Mouse (Mus musculus): Measurements from ENCODE around the gene Imp3. TPM values are rescaled to one million over a fixed set of nuclear protein-coding genes. Genes with fewer than 3 reads are reported as not detected.
A peak's percentile ranks its signal among the peaks of the same experiment; 100 is the strongest.

Imp3 gene
- polyA plus RNA-seq, 1 experiment from 2014 or later = 69.6 TPM

DNA sequence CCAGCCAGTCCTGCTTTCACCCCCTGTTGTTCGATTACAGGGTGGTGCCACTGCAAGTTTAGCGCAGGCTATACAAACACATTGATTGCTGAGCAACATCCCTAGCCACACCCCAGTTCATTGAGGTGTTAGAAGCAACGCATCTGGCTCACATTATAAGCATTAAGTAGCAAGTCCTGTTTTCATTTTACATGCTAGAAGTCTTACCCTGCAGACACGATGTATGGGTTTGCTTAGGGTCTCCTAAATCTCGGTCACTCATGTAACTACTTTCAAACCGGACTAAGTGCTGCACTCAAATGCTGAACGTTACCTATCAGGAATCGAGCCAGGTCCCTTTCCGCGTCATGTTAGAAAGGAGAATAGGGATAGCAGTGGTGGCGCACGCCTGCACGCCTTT lies 12.5 kb downstream of the Imp3 start:
- Histone ChIP-seq H3K27me3 (ENCODE audit: insufficient read depth, low read length) (no peaks in the 10 kb centered on the region), H3K4me1 (ENCODE audit: insufficient read depth) (peaks cover 7% of the 10 kb centered on the region; the same call in 1 of the 2 replicates), H3K4me3 (ENCODE audit: low read depth, low read length) (peak overlapping the region; percentile 59), H3K9me3 (ENCODE audit: low read depth, low read length) (no peaks in the 10 kb centered on the region), H3K36me3 (ENCODE audit: insufficient read depth) (no peaks in the 10 kb centered on the region), H3K27ac (ENCODE audit: low read depth) (no peak overlapping the region), H3K9ac (peak overlapping the region; percentile 45), H3K4me2 (peak overlapping the region; percentile 57)
- ATAC-seq (ENCODE audit: insufficient read depth) (no peak), DNase-seq (peak; percentile 26)
- WGBS = 20% methylated on average over 13 of the region's 13 CpGs
- no peak for TF ChIP-seq CTCF (IDR thresholded peaks at IDR 0.05; ENCODE audit: low read depth)

- H3K4me3 ChIP-seq (ENCODE audit: low read depth, low read length) = peak within 1 kb of the TSS; percentile 59
- H3K9me3 ChIP-seq (ENCODE audit: low read depth, low read length) = no peaks in the 10 kb centered on the region
- peak; percentile 100 for DNase-seq
- no peaks in the 10 kb centered on the region for H3K27me3 ChIP-seq (ENCODE audit: insufficient read depth, low read length)
- H3K27ac ChIP-seq (ENCODE audit: low read depth) = peak within 1 kb of the TSS; percentile 92
- peak within 1 kb of the TSS; percentile 84 for H3K4me2 ChIP-seq
- H3K4me1 ChIP-seq (ENCODE audit: insufficient read depth) = peaks cover 7% of the 10 kb centered on the region; the same call in 1 of the 2 replicates
- whole genome bisulfite sequencing = under 1% methylated on average over 50 of the region's 50 CpGs
- no peaks in the 10 kb centered on the region for H3K36me3 ChIP-seq (ENCODE audit: insufficient read depth)
- no peak for TF ChIP-seq CTCF (IDR thresholded peaks at IDR 0.05; ENCODE audit: low read depth)
- peak; percentile 100 for ATAC-seq (ENCODE audit: insufficient read depth)
- peak within 1 kb of the TSS; percentile 84 for H3K9ac ChIP-seq
Observed at GRCm38 (mm10) chr9:56950414-56951400, 13.4 kb downstream of the Imp3 start, which contains the start of gene Snupn. Gene Snupn (plus strand): TSS chr9:56950878.

DNA sequence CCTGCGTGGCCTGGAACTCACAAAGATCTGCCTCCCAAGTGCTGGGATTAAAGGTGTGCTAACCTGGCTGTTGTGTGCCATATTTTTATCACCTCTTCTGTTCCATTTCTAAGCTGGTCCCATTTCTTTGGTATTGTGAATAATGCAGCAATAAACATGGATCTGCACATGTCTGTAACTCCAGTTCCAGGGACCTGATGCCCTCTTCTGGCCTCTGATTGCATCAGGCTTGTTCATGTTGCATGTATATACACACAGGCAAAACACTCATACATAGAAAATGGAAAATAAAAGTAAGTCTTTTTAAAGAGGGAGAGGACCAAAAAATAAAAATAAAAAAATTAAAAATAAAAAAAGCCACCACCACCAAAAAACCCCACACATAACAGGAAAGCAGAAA lies 16.3 kb downstream of the Imp3 start:
- 92% methylated on average over 1 of the region's 1 CpGs for WGBS
- no peak for TF ChIP-seq CTCF (IDR thresholded peaks at IDR 0.05; ENCODE audit: low read depth)
- H3K9ac ChIP-seq = no peak overlapping the region
- no peak for DNase-seq
- ATAC-seq (ENCODE audit: insufficient read depth) = no peak
- H3K4me3 ChIP-seq (ENCODE audit: low read depth, low read length) = no peak overlapping the region
- no peaks in the 10 kb centered on the region for H3K9me3 ChIP-seq (ENCODE audit: low read depth, low read length)
- no peaks in the 10 kb centered on the region for H3K27me3 ChIP-seq (ENCODE audit: insufficient read depth, low read length)
- H3K4me2 ChIP-seq = no peak overlapping the region
- peaks cover 7% of the 10 kb centered on the region; the same call in 1 of the 2 replicates for H3K4me1 ChIP-seq (ENCODE audit: insufficient read depth)
- H3K27ac ChIP-seq (ENCODE audit: low read depth) = no peak overlapping the region
- no peaks in the 10 kb centered on the region for H3K36me3 ChIP-seq (ENCODE audit: insufficient read depth)

DNA sequence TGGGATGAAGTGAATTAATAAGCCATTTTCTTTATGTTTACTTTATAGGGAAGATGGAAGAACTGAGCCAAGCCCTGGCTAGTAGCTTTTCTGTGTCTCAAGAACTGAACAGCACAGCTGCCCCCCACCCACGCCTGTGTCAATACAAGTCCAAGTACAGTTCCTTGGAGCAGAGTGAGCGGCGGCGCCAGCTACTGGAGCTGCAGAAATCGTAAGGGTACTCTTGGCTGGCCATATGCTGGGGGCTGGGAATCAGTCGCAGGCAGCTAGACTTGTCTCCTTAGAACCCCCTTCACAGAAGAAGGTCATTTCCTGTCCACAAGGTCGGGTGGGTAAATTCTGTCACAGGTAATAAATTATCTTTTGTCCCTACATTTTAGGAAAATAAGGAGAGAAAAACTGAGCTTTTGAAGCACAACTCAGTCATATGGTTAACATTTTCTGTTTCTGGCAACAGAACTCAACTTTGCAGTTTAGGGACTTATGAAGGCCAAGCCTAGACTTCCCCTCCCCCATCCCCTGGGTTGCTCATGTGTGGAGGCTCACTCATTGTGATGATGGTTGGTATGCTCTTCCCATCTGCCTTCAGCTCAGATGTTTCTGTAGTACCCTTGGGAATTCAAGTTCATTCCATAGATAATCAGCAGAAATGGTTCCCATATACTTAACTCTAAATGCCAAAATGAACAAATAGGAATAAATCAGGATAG lies 19.8 kb downstream of the Imp3 start:
- 44% methylated on average over 7 of the region's 7 CpGs for WGBS
- ATAC-seq (ENCODE audit: insufficient read depth) = peak; percentile 47; the same call in 1 of the 2 replicates
- TF ChIP-seq CTCF (IDR thresholded peaks at IDR 0.05; ENCODE audit: low read depth) = no peak
- peak; percentile 54 for DNase-seq
- Histone ChIP-seq H3K4me1 (ENCODE audit: insufficient read depth) (no peaks in the 10 kb centered on the region), H3K9ac (no peak overlapping the region), H3K27me3 (ENCODE audit: insufficient read depth, low read length) (no peaks in the 10 kb centered on the region), H3K36me3 (ENCODE audit: insufficient read depth) (no peaks in the 10 kb centered on the region), H3K4me2 (no peak overlapping the region), H3K9me3 (ENCODE audit: low read depth, low read length) (no peaks in the 10 kb centered on the region), H3K27ac (ENCODE audit: low read depth) (peak overlapping the region; percentile 34; the same call in 1 of the 2 replicates), H3K4me3 (ENCODE audit: low read depth, low read length) (no peak overlapping the region)

GRCm38 (mm10) chr9:56958689-56959088 lies 21.4 kb downstream of the Imp3 start:
- peaks cover 13% of the 10 kb centered on the region; the same call in 1 of the 2 replicates for H3K36me3 ChIP-seq (ENCODE audit: insufficient read depth)
- ATAC-seq (ENCODE audit: insufficient read depth) = no peak
- H3K4me2 ChIP-seq = no peak overlapping the region
- no peaks in the 10 kb centered on the region for H3K4me1 ChIP-seq (ENCODE audit: insufficient read depth)
- no peak overlapping the region for H3K27ac ChIP-seq (ENCODE audit: low read depth)
- H3K27me3 ChIP-seq (ENCODE audit: insufficient read depth, low read length) = no peaks in the 10 kb centered on the region
- WGBS = 92% methylated on average over 2 of the region's 2 CpGs
- no peak overlapping the region for H3K4me3 ChIP-seq (ENCODE audit: low read depth, low read length)
- no peak for TF ChIP-seq CTCF (IDR thresholded peaks at IDR 0.05; ENCODE audit: low read depth)
- no peak overlapping the region for H3K9ac ChIP-seq
- H3K9me3 ChIP-seq (ENCODE audit: low read depth, low read length) = no peaks in the 10 kb centered on the region
- no peak for DNase-seq

DNA sequence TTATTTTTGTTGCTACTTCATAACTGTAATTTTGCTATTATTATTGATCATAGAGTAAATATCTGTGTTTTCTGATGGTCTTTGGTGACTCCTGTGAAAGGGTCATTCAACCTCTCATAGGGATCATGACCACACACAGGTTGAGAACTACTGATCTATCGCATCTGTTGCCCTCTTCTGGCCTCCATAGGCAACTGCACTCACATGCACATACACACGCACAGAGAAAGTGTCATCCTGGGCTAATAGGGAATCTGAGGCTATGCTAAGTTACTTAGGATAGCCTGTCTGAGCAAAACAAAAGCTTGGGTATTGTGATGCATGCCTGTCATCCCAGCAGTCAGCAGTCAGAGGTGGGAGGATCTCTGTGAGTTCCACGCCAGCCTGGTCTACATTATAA lies 24.3 kb downstream of the Imp3 start:
- Histone ChIP-seq H3K36me3 (ENCODE audit: insufficient read depth) (peaks cover 27% of the 10 kb centered on the region; the same call in 1 of the 2 replicates), H3K27ac (ENCODE audit: low read depth) (no peak overlapping the region), H3K9ac (no peak overlapping the region), H3K4me2 (no peak overlapping the region), H3K4me3 (ENCODE audit: low read depth, low read length) (no peak overlapping the region), H3K4me1 (ENCODE audit: insufficient read depth) (no peaks in the 10 kb centered on the region), H3K27me3 (ENCODE audit: insufficient read depth, low read length) (no peaks in the 10 kb centered on the region), H3K9me3 (ENCODE audit: low read depth, low read length) (no peaks in the 10 kb centered on the region)
- no peak for TF ChIP-seq CTCF (IDR thresholded peaks at IDR 0.05; ENCODE audit: low read depth)
- no peak for DNase-seq
- WGBS = 92% methylated on average over 3 of the region's 3 CpGs
- no peak for ATAC-seq (ENCODE audit: insufficient read depth)

DNA sequence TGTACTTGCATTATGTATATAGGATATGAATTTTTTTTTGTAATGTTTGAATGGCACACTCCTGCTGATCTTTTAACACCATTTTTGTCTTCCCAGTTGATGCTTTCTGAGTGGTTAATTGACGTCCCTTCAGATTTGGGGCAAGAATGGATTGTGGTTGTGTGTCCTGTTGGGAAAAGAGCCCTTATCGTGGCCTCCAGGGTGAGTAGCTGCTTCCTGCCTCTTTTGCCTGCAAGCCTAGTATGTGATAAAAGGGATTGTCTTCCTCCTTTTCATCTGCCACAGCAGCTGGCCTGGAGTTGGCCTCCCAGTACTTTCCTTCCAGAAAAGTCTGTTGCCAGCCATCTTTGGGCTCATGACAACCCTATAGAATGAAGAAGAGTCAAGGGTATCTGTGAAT lies 32.9 kb downstream of the Imp3 start:
- no peak overlapping the region for H3K4me2 ChIP-seq
- ATAC-seq (ENCODE audit: insufficient read depth) (no peak), DNase-seq (no peak)
- H3K36me3 ChIP-seq (ENCODE audit: insufficient read depth) = peaks cover 10% of the 10 kb centered on the region; the same call in 1 of the 2 replicates
- no peak for TF ChIP-seq CTCF (IDR thresholded peaks at IDR 0.05; ENCODE audit: low read depth)
- H3K4me3 ChIP-seq (ENCODE audit: low read depth, low read length) = no peak overlapping the region
- no peak overlapping the region for H3K9ac ChIP-seq
- H3K27ac ChIP-seq (ENCODE audit: low read depth) = no peak overlapping the region
- WGBS = 71% methylated on average over 2 of the region's 2 CpGs
- no peaks in the 10 kb centered on the region for H3K27me3 ChIP-seq (ENCODE audit: insufficient read depth, low read length)
- H3K4me1 ChIP-seq (ENCODE audit: insufficient read depth) = no peaks in the 10 kb centered on the region
- H3K9me3 ChIP-seq (ENCODE audit: low read depth, low read length) = no peaks in the 10 kb centered on the region
